Mouse (Mus musculus) CD4-positive helper T cell, adult 2 months (primary cell): ENCODE measurements around the gene Aif1l.

Experiments used
- DNase-seq: peaks from one replicate; pipeline ENCODE4 v3.0.0-alpha.2; 2012; ENCODE audit warnings: low read depth, missing footprints, low spot score

The Aif1l gene

GRCm38 (mm10) chr2:31950058-31950871 lies at the start of gene Aif1l:
Aif1l (plus strand) TSS chr2:31950139.
- peak; percentile 34 for DNase-seq

GRCm38 (mm10) chr2:31900932-31901331 lies 49.0 kb upstream of the Aif1l start:
- no peak for DNase-seq

GRCm38 (mm10) chr2:31901659-31902362 lies 48.1 kb upstream of the Aif1l start:
- DNase-seq: no peak

- no peak for DNase-seq
These were observed 45.9 kb upstream of the Aif1l start for GRCm38 (mm10) chr2:31904089-31904488.

- no peak for DNase-seq
These were observed 45.3 kb upstream of the Aif1l start for GRCm38 (mm10) chr2:31904622-31905021.

GRCm38 (mm10) chr2:31905682-31906081 lies 44.3 kb upstream of the Aif1l start:
- DNase-seq: no peak

GRCm38 (mm10) chr2:31906407-31906806 lies 43.5 kb upstream of the Aif1l start:
- DNase-seq: no peak

- DNase-seq: no peak
These were observed 37.4 kb upstream of the Aif1l start for GRCm38 (mm10) chr2:31912575-31912974.

GRCm38 (mm10) chr2:31914213-31914612 lies 35.7 kb upstream of the Aif1l start:
- DNase-seq: peak; percentile 18

- peak; percentile 70 for DNase-seq
These were observed 34.8 kb upstream of the Aif1l start for GRCm38 (mm10) chr2:31915112-31915511.

- DNase-seq: peak; percentile 59
These were observed 32.3 kb upstream of the Aif1l start for GRCm38 (mm10) chr2:31917636-31918035.

GRCm38 (mm10) chr2:31923645-31924044 lies 26.3 kb upstream of the Aif1l start:
- DNase-seq: no peak

- DNase-seq: no peak
These were observed 25.1 kb upstream of the Aif1l start for GRCm38 (mm10) chr2:31924811-31925210.

GRCm38 (mm10) chr2:31925936-31926335 lies 24.0 kb upstream of the Aif1l start:
- no peak for DNase-seq

- peak; percentile 61 for DNase-seq
These were observed 20.3 kb upstream of the Aif1l start for GRCm38 (mm10) chr2:31929664-31930063.

- no peak for DNase-seq
These were observed 15.4 kb upstream of the Aif1l start for GRCm38 (mm10) chr2:31934551-31934950.

- no peak for DNase-seq
These were observed 14.9 kb upstream of the Aif1l start for GRCm38 (mm10) chr2:31935054-31935453.

- DNase-seq: no peak
These were observed 11.6 kb upstream of the Aif1l start for GRCm38 (mm10) chr2:31938298-31938697.

GRCm38 (mm10) chr2:31943011-31943410 lies 6.9 kb upstream of the Aif1l start:
- no peak for DNase-seq

GRCm38 (mm10) chr2:31945580-31945979 lies 4.4 kb upstream of the Aif1l start:
- DNase-seq: no peak

- DNase-seq: no peak
These were observed 1.5 kb upstream of the Aif1l start for GRCm38 (mm10) chr2:31948392-31948791.

- no peak for DNase-seq
These were observed 1.1 kb upstream of the Aif1l start for GRCm38 (mm10) chr2:31948801-31949200.

GRCm38 (mm10) chr2:31950966-31951365 lies 1.0 kb downstream of the Aif1l start:
- DNase-seq: no peak
